In genomic region chr6:3468627-3469026, GRCm38 (mm10) we compare ENCODE assay signal across 16 mouse cellular contexts. TPM values are rescaled to one million over a fixed set of nuclear protein-coding genes. Genes with fewer than 3 reads are reported as not detected.
"Had no signal": no experiment of that assay in that cellular context is flagged by ENCODE, and none has a peak within 500 bp of the region (broad histone marks: within the 10 kb centered on the region; RNA-seq: fewer than 3 reads in every experiment).

No protein-coding gene starts in this region.

- H3K9ac ChIP-seq: liver, embryonic 14.5 days; lung, embryonic 14.5 days; midbrain, embryonic 12.5 days; neural tube, embryonic 13.5 days had no signal

- ATAC-seq: midbrain, embryonic 16.5 days had no signal

- DNase-seq: lung, adult 18-20 months; lung, embryonic 14.5 days; lung, postnatal 10 days; lung, postnatal 4 days; midbrain, embryonic 14.5 days; right cerebral cortex, postnatal 25 days; right cerebral cortex, postnatal 4 days; spleen, adult 18-20 months; thymus, adult 18-20 months; thymus, postnatal 14 days; thymus, postnatal 4 days had no signal

- H3K4me2 ChIP-seq: lung, embryonic 14.5 days; midbrain, embryonic 12.5 days; neural tube, embryonic 13.5 days had no signal

- H3K9me3 ChIP-seq: midbrain, embryonic 12.5 days; neural tube, embryonic 13.5 days had no signal

- H3K36me3 ChIP-seq: midbrain, embryonic 12.5 days; neural tube, embryonic 13.5 days had no signal

- H3K27ac ChIP-seq: liver, embryonic 14.5 days; midbrain, embryonic 12.5 days; neural tube, embryonic 13.5 days had no signal

- H3K27me3 ChIP-seq: midbrain, embryonic 12.5 days; neural tube, embryonic 13.5 days had no signal

- H3K4me3 ChIP-seq: midbrain, embryonic 12.5 days; myocyte; neural tube, embryonic 13.5 days had no signal

- H3K4me1 ChIP-seq: midbrain, embryonic 12.5 days; neural tube, embryonic 13.5 days had no signal

RNA-seq across cellular contexts. Expression of gene Hepacam2, which starts 29.5 kb away (rescaled TPM):
- polyA plus RNA-seq: myocyte had no signal
